Mouse (Mus musculus): ENCODE results near the gene C130074G19Rik. TPM values are rescaled to one million over a fixed set of nuclear protein-coding genes. Genes with fewer than 3 reads are reported as not detected.

C130074G19Rik gene
- polyA plus RNA-seq, 2 experiments = 1.1 to 7.4 TPM

- DNase-seq (ENCODE audit: low read depth in 3 of 3, low spot score in 3 of 3) (no peak), ATAC-seq (ENCODE audit: insufficient read depth) (no peak)
- H3K9me3 ChIP-seq (ENCODE audit: control insufficient read depth, low read length) = no peaks in the 10 kb centered on the region
- H3K4me2 ChIP-seq (ENCODE audit: low read depth) = no peak overlapping the region
- H3K27me3 ChIP-seq (ENCODE audit: control insufficient read depth, insufficient read depth, low read length) = no peaks in the 10 kb centered on the region
- H3K4me1 ChIP-seq (replicated peaks; ENCODE audit: control insufficient read depth in 2 of 2, insufficient read depth in 2 of 2, low read length in 1 of 2) = no peaks in the 10 kb centered on the region
- H3K27ac ChIP-seq = no peak overlapping the region
- TF ChIP-seq CTCF (IDR thresholded peaks at IDR 0.05; ENCODE audit: low read depth) = no peak
- TF ChIP-seq EP300 (IDR thresholded peaks at IDR 0.05; ENCODE audit: low read depth) = no peak
- H3K4me3 ChIP-seq (ENCODE audit: insufficient read depth in 1 of 2, low read depth in 2 of 2, low read length in 2 of 2) = no peak overlapping the region
- 78% methylated on average over 12 of the region's 12 CpGs for WGBS (ENCODE audit: insufficient replicate concordance)
- H3K9ac ChIP-seq (replicated peaks) = no peak overlapping the region
- H3K36me3 ChIP-seq (replicated peaks; ENCODE audit: control insufficient read depth, insufficient read depth, low read depth) = no peaks in the 10 kb centered on the region
Measured at GRCm38 (mm10) chr1:184905904-184906745, 23.1 kb upstream of the C130074G19Rik start.

- Histone ChIP-seq H3K27ac (no peak overlapping the region), H3K36me3 (replicated peaks; ENCODE audit: control insufficient read depth, insufficient read depth, low read depth) (no peaks in the 10 kb centered on the region), H3K4me3 (ENCODE audit: insufficient read depth in 1 of 2, low read depth in 2 of 2, low read length in 2 of 2) (no peak overlapping the region), H3K9me3 (ENCODE audit: control insufficient read depth, low read length) (no peaks in the 10 kb centered on the region), H3K4me2 (ENCODE audit: low read depth) (no peak overlapping the region), H3K27me3 (ENCODE audit: control insufficient read depth, insufficient read depth, low read length) (no peaks in the 10 kb centered on the region), H3K9ac (replicated peaks) (no peak overlapping the region), H3K4me1 (replicated peaks; ENCODE audit: control insufficient read depth in 2 of 2, insufficient read depth in 2 of 2, low read length in 1 of 2) (no peaks in the 10 kb centered on the region)
- TF ChIP-seq EP300 (IDR thresholded peaks at IDR 0.05; ENCODE audit: low read depth) (no peak), CTCF (IDR thresholded peaks at IDR 0.05; ENCODE audit: low read depth) (no peak)
- no peak for ATAC-seq (ENCODE audit: insufficient read depth)
- DNase-seq (ENCODE audit: low read depth in 3 of 3, low spot score in 3 of 3) = no peak
- 71% methylated on average over 19 of the region's 19 CpGs for WGBS (ENCODE audit: insufficient replicate concordance)
Measured at GRCm38 (mm10) chr1:184905371-184905770, 22.4 kb upstream of the C130074G19Rik start.

- ATAC-seq (ENCODE audit: insufficient read depth) = no peak
- H3K4me2 ChIP-seq (ENCODE audit: low read depth) = no peak overlapping the region
Measured at GRCm38 (mm10) chr1:184903697-184904096, 20.7 kb upstream of the C130074G19Rik start.

GRCm38 (mm10) chr1:184902886-184903285 is 19.9 kb upstream of the C130074G19Rik start:
- Histone ChIP-seq H3K27me3 (ENCODE audit: control insufficient read depth, insufficient read depth, low read length) (no peaks in the 10 kb centered on the region), H3K4me1 (replicated peaks; ENCODE audit: control insufficient read depth in 2 of 2, insufficient read depth in 2 of 2, low read length in 1 of 2) (no peaks in the 10 kb centered on the region), H3K9me3 (ENCODE audit: control insufficient read depth, low read length) (no peaks in the 10 kb centered on the region), H3K4me3 (ENCODE audit: insufficient read depth in 1 of 2, low read depth in 2 of 2, low read length in 2 of 2) (no peak overlapping the region), H3K27ac (no peak overlapping the region), H3K4me2 (ENCODE audit: low read depth) (no peak overlapping the region), H3K9ac (replicated peaks) (no peak overlapping the region), H3K36me3 (replicated peaks; ENCODE audit: control insufficient read depth, insufficient read depth, low read depth) (no peaks in the 10 kb centered on the region)
- TF ChIP-seq EP300 (IDR thresholded peaks at IDR 0.05; ENCODE audit: low read depth) (no peak), CTCF (IDR thresholded peaks at IDR 0.05; ENCODE audit: low read depth) (no peak)
- DNase-seq (ENCODE audit: low read depth in 3 of 3, low spot score in 3 of 3) (no peak), ATAC-seq (ENCODE audit: insufficient read depth) (no peak)
- 72% methylated on average over 7 of the region's 7 CpGs for WGBS (ENCODE audit: insufficient replicate concordance)

More at GRCm38 (mm10) chr1:184903697-184904096, 20.7 kb upstream of the C130074G19Rik start:
- 56% methylated on average over 7 of the region's 7 CpGs for WGBS (ENCODE audit: insufficient replicate concordance)
- no peaks in the 10 kb centered on the region for H3K9me3 ChIP-seq (ENCODE audit: control insufficient read depth, low read length)
- H3K36me3 ChIP-seq (replicated peaks; ENCODE audit: control insufficient read depth, insufficient read depth, low read depth) = no peaks in the 10 kb centered on the region
- H3K4me3 ChIP-seq (ENCODE audit: insufficient read depth in 1 of 2, low read depth in 2 of 2, low read length in 2 of 2) = no peak overlapping the region
- no peak overlapping the region for H3K27ac ChIP-seq
- H3K4me1 ChIP-seq (replicated peaks; ENCODE audit: control insufficient read depth in 2 of 2, insufficient read depth in 2 of 2, low read length in 1 of 2) = no peaks in the 10 kb centered on the region
- no peak overlapping the region for H3K9ac ChIP-seq (replicated peaks)
- DNase-seq (ENCODE audit: low read depth in 3 of 3, low spot score in 3 of 3) = no peak
- TF ChIP-seq EP300 (IDR thresholded peaks at IDR 0.05; ENCODE audit: low read depth) (no peak), CTCF (IDR thresholded peaks at IDR 0.05; ENCODE audit: low read depth) (no peak)
- no peaks in the 10 kb centered on the region for H3K27me3 ChIP-seq (ENCODE audit: control insufficient read depth, insufficient read depth, low read length)

- Histone ChIP-seq H3K36me3 (replicated peaks; ENCODE audit: control insufficient read depth, insufficient read depth, low read depth) (no peaks in the 10 kb centered on the region), H3K9me3 (ENCODE audit: control insufficient read depth, low read length) (no peaks in the 10 kb centered on the region), H3K27me3 (ENCODE audit: control insufficient read depth, insufficient read depth, low read length) (no peaks in the 10 kb centered on the region), H3K4me3 (ENCODE audit: insufficient read depth in 1 of 2, low read depth in 2 of 2, low read length in 2 of 2) (no peak overlapping the region), H3K9ac (replicated peaks) (no peak overlapping the region), H3K4me2 (ENCODE audit: low read depth) (no peak overlapping the region), H3K4me1 (replicated peaks; ENCODE audit: control insufficient read depth in 2 of 2, insufficient read depth in 2 of 2, low read length in 1 of 2) (no peaks in the 10 kb centered on the region), H3K27ac (no peak overlapping the region)
- TF ChIP-seq CTCF (IDR thresholded peaks at IDR 0.05; ENCODE audit: low read depth) (no peak), EP300 (IDR thresholded peaks at IDR 0.05; ENCODE audit: low read depth) (no peak)
- ATAC-seq (ENCODE audit: insufficient read depth) (no peak), DNase-seq (ENCODE audit: low read depth in 3 of 3, low spot score in 3 of 3) (no peak)
- WGBS (ENCODE audit: insufficient replicate concordance) = 80% methylated on average over 16 of the region's 16 CpGs
Measured at GRCm38 (mm10) chr1:184897350-184897749, 14.3 kb upstream of the C130074G19Rik start.

All from liver, embryonic 14.5 days (tissue).